14 mouse cellular contexts compared by ENCODE assay signal in the genomic region with DNA sequence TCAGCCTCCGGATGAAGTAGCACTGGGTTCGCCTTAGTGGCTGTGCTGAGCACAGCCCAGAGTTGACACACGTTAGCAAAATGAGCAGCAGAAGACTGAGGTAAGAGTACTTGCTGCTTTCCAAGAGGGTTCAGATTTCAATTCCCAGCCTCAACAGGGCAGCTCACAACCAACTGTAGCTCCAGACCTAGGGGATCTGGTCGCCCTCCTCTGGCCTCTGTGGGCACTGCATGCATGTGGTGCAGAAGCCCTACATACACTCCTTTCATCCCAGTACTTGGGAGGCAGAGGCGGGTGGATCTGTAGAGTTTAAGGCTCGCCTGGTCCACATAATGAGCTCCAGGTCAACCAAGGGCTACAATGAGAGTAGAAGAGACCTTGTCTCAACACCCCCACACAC. TPM values are rescaled to one million over a fixed set of nuclear protein-coding genes. Genes with fewer than 3 reads are reported as not detected.
DNase-seq lines count a peak whose midpoint lies in the region; ATAC-seq and TF ChIP-seq lines count a peak whose summit lies in the region.
"Had no signal": no experiment of that assay in that cellular context is flagged by ENCODE, and none has a peak within 500 bp of the region (broad histone marks: within the 10 kb centered on the region; RNA-seq: fewer than 3 reads in every experiment).

No protein-coding gene starts in this region.

- ATAC-seq in kidney, postnatal 0 days (replicated peaks; ENCODE audit: low FRiP score, low read depth): no peak
- ATAC-seq in kidney, embryonic 14.5 days (ENCODE audit: low FRiP score, low TSS enrichment): no peak

- no peaks in the 10 kb centered on the region for H3K4me1 ChIP-seq in kidney, postnatal 0 days (replicated peaks; ENCODE audit: insufficient read depth, low read length)
- no peaks in the 10 kb centered on the region for H3K4me1 ChIP-seq in kidney, embryonic 14.5 days (ENCODE audit: control insufficient read depth, insufficient read depth, low read length)
- no peaks in the 10 kb centered on the region for H3K4me1 ChIP-seq in thymus, adult 2 months (replicated peaks; ENCODE audit: control insufficient read depth, insufficient read depth, low read length)
- H3K4me1 ChIP-seq: hindbrain, embryonic 15.5 days; limb, embryonic 13.5 days; midbrain, embryonic 13.5 days had no signal

- DNase-seq in kidney, postnatal 0 days (ENCODE audit: low spot score): no peak
- DNase-seq in thymus, adult 2 months: peak; percentile 16
- DNase-seq in thymus, postnatal 25 days: no peak
- DNase-seq in brain, embryonic 14.5 days (ENCODE audit: low read depth): no peak
- no peak for DNase-seq in urinary bladder, postnatal 4 days (ENCODE audit: low spot score in 2 of 2)
- no peak for DNase-seq in heart, postnatal 4 days

- H3K9me3 ChIP-seq in kidney, postnatal 0 days (replicated peaks; ENCODE audit: low read length): no peaks in the 10 kb centered on the region
- no peaks in the 10 kb centered on the region for H3K9me3 ChIP-seq in kidney, embryonic 14.5 days (ENCODE audit: control insufficient read depth, low read length)
- H3K9me3 ChIP-seq: hindbrain, embryonic 15.5 days; limb, embryonic 13.5 days; midbrain, embryonic 13.5 days had no signal

- no peak overlapping the region for H3K9ac ChIP-seq in kidney, postnatal 0 days (ENCODE audit: low read depth, low read length)
- H3K9ac ChIP-seq in kidney, embryonic 14.5 days (ENCODE audit: low read depth, low read length): no peak overlapping the region
- H3K9ac ChIP-seq: hindbrain, embryonic 15.5 days; limb, embryonic 13.5 days; midbrain, embryonic 13.5 days had no signal

- H3K36me3 ChIP-seq in kidney, postnatal 0 days (ENCODE audit: insufficient read depth, low read length): no peaks in the 10 kb centered on the region
- no peaks in the 10 kb centered on the region for H3K36me3 ChIP-seq in kidney, embryonic 14.5 days (ENCODE audit: control insufficient read depth, insufficient read depth, low read length)
- H3K36me3 ChIP-seq in thymus, adult 2 months (ENCODE audit: control insufficient read depth, insufficient read depth, low read length): no peaks in the 10 kb centered on the region
- H3K36me3 ChIP-seq: hindbrain, embryonic 15.5 days; limb, embryonic 13.5 days; midbrain, embryonic 13.5 days had no signal

- no peaks in the 10 kb centered on the region for H3K27me3 ChIP-seq in kidney, postnatal 0 days (ENCODE audit: insufficient read depth, low read length)
- no peaks in the 10 kb centered on the region for H3K27me3 ChIP-seq in kidney, embryonic 14.5 days (ENCODE audit: control insufficient read depth, insufficient read depth, low read length)
- no peaks in the 10 kb centered on the region for H3K27me3 ChIP-seq in thymus, adult 2 months (ENCODE audit: control insufficient read depth, insufficient read depth, low read length)
- H3K27me3 ChIP-seq: hindbrain, embryonic 15.5 days; midbrain, embryonic 13.5 days had no signal

- WGBS in kidney, postnatal 0 days: 69% methylated on average over 6 of the region's 6 CpGs
- WGBS in kidney, embryonic 14.5 days: 70% methylated on average over 6 of the region's 6 CpGs
- WGBS in thymus, adult 2 months: 68% methylated on average over 6 of the region's 6 CpGs

- H3K4me2 ChIP-seq in kidney, postnatal 0 days (ENCODE audit: low read length): no peak overlapping the region
- H3K4me2 ChIP-seq in kidney, embryonic 14.5 days (replicated peaks; ENCODE audit: low read depth, low read length): no peak overlapping the region
- H3K4me2 ChIP-seq: hindbrain, embryonic 15.5 days; limb, embryonic 13.5 days; midbrain, embryonic 13.5 days had no signal

- no peak overlapping the region for H3K4me3 ChIP-seq in kidney, postnatal 0 days (replicated peaks; ENCODE audit: low read depth, low read length)
- H3K4me3 ChIP-seq in kidney, embryonic 14.5 days (ENCODE audit: low read length): no peak overlapping the region
- no peak overlapping the region for H3K4me3 ChIP-seq in thymus, adult 2 months (ENCODE audit: control insufficient read depth, insufficient read depth, low read length)
- H3K4me3 ChIP-seq: heart, adult 2 months; hindbrain, embryonic 15.5 days; limb, embryonic 13.5 days; midbrain, embryonic 13.5 days had no signal

- peak; percentile 21; the same call in 1 of the 2 replicates for TF ChIP-seq CTCF in kidney, postnatal 0 days (IDR thresholded peaks at IDR 0.05; ENCODE audit: low read depth)
- no peak for TF ChIP-seq CTCF in thymus, adult 2 months (IDR thresholded peaks at IDR 0.05; ENCODE audit: borderline replicate concordance, control insufficient read depth, extremely low read depth, insufficient read depth, low read length, poor library complexity)
- TF ChIP-seq CTCF in brain, embryonic 14.5 days (IDR thresholded peaks at IDR 0.05; ENCODE audit: borderline replicate concordance, extremely low read depth, insufficient read depth, insufficient read length): peak; percentile 38; the same call in 1 of the 2 replicates

- TF ChIP-seq POLR2A in thymus, adult 2 months (IDR thresholded peaks at IDR 0.05; ENCODE audit: control insufficient read depth, extremely low read depth, insufficient read depth, low read length, poor library complexity): no peak
- TF ChIP-seq POLR2A in brain, embryonic 14.5 days (IDR thresholded peaks at IDR 0.05; ENCODE audit: borderline replicate concordance, extremely low read depth, insufficient read depth, insufficient read length, poor library complexity, severe bottlenecking): no peak

- H3K27ac ChIP-seq in kidney, postnatal 0 days: no peak overlapping the region
- no peak overlapping the region for H3K27ac ChIP-seq in kidney, embryonic 14.5 days (ENCODE audit: low read depth, low read length)
- H3K27ac ChIP-seq in thymus, adult 2 months (ENCODE audit: control insufficient read depth, insufficient read depth, low read length): no peak overlapping the region
- H3K27ac ChIP-seq: heart, adult 2 months; hindbrain, embryonic 15.5 days; limb, embryonic 13.5 days; midbrain, embryonic 13.5 days had no signal

RNA-seq across cellular contexts. Expression of a gene that starts 12.1 kb away (rescaled TPM):
- not detected in 2 replicates for polyA plus RNA-seq in kidney, postnatal 0 days (2015; fragmentation: Nextera tagmentation; extraction: Ambion mirVana)
- not detected in 2 replicates for polyA plus RNA-seq in kidney, embryonic 14.5 days (2014; fragmentation: Nextera tagmentation; extraction: Ambion mirVana)
- 0.19 and 0.34 TPM in 2 replicates for polyA plus RNA-seq in thymus, adult 2 months (2012; rRNA removed)
- 11.8 and 13.3 TPM in 2 replicates for polyA plus RNA-seq in brain, embryonic 14.5 days (2012; rRNA removed)
- not detected for total RNA-seq in heart, postnatal 4 days (2021)
- total RNA-seq: heart, adult 2 months had no signal
- polyA plus RNA-seq: heart, adult 2 months; limb, embryonic 13.5 days had no signal

RNA-seq across cellular contexts. Expression of a gene that starts 17.4 kb away (rescaled TPM):
- not detected in 2 replicates for polyA plus RNA-seq in kidney, postnatal 0 days (2015; fragmentation: Nextera tagmentation; extraction: Ambion mirVana)
- not detected in 2 replicates for polyA plus RNA-seq in kidney, embryonic 14.5 days (2014; fragmentation: Nextera tagmentation; extraction: Ambion mirVana)
- not detected in 2 replicates for polyA plus RNA-seq in thymus, adult 2 months (2012; rRNA removed)
- not detected in 2 replicates for polyA plus RNA-seq in brain, embryonic 14.5 days (2012; rRNA removed)
- total RNA-seq in heart, postnatal 4 days (2021): not detected
- total RNA-seq: heart, adult 2 months; layer of hippocampus, adult 18-20 months had no signal
- polyA plus RNA-seq: embryonic facial prominence, embryonic 11.5 days; forebrain, embryonic 16.5 days; heart, adult 2 months; hindbrain, embryonic 15.5 days; limb, embryonic 13.5 days; midbrain, embryonic 13.5 days had no signal

RNA-seq across cellular contexts. Expression of a gene that starts 41.9 kb away (rescaled TPM):
- polyA plus RNA-seq in kidney, postnatal 0 days (2015; fragmentation: Nextera tagmentation; extraction: Ambion mirVana): 100 and 104 TPM in 2 replicates
- polyA plus RNA-seq in kidney, embryonic 14.5 days (2014; fragmentation: Nextera tagmentation; extraction: Ambion mirVana): 42.5 and 58.2 TPM in 2 replicates
- 91.8 and 104 TPM in 2 replicates for polyA plus RNA-seq in thymus, adult 2 months (2012; rRNA removed)
- polyA plus RNA-seq in brain, embryonic 14.5 days (2012; rRNA removed): 50.2 and 53.1 TPM in 2 replicates
- total RNA-seq in heart, postnatal 4 days (2021): 10 to 100 TPM; 31.0 to 38.0 TPM
